Mouse (Mus musculus) olfactory bulb, adult 2 months (tissue): ENCODE measurements around the gene Gm45808.

Experiments
- CTCF ChIP-seq: fragments of 200-500 bp; IDR thresholded peaks from 2 replicates; pipeline ENCODE4 v1.5.1; 2012; ENCODE audit warnings: low read depth, mild to moderate bottlenecking, low read length, moderate library complexity; ENCODE audit not compliant: insufficient read depth
- POLR2A ChIP-seq: fragments of 200-500 bp; IDR thresholded peaks from 2 replicates; pipeline ENCODE4 v1.6.1; 2012; ENCODE audit warnings: mild to moderate bottlenecking, low read depth, low read length, moderate library complexity; ENCODE audit not compliant: insufficient read depth

DNA sequence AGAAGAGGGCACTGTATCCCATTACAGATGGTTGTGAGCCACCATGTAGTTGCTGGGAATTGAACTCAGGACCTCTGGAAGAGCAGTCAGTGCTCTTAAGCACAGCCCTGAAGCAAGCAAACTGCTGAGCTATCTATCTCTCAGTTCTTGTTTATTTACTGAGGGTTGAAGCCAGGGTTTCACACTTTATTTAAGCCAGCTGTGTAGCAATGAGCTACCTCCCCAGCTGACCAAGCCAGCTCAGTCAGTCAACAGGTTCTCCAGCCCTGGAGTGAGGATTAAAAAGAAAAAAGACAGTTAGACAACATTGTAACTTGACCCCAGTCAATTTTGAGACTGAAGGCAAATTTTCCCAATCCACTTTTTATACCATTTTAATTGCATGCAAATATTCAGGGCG is 49.1 kb upstream of the Gm45808 start:
- no peak for TF ChIP-seq CTCF
- TF ChIP-seq POLR2A: no peak
